Mouse (Mus musculus) liver (tissue): Measurements from ENCODE around the gene Gpr165.

Experiments used
- DNase-seq: peaks from one replicate; pipeline ENCODE4 v3.0.0-alpha.2; 2020; ENCODE audit warnings: mixed read lengths

Gene Gpr165

DNA sequence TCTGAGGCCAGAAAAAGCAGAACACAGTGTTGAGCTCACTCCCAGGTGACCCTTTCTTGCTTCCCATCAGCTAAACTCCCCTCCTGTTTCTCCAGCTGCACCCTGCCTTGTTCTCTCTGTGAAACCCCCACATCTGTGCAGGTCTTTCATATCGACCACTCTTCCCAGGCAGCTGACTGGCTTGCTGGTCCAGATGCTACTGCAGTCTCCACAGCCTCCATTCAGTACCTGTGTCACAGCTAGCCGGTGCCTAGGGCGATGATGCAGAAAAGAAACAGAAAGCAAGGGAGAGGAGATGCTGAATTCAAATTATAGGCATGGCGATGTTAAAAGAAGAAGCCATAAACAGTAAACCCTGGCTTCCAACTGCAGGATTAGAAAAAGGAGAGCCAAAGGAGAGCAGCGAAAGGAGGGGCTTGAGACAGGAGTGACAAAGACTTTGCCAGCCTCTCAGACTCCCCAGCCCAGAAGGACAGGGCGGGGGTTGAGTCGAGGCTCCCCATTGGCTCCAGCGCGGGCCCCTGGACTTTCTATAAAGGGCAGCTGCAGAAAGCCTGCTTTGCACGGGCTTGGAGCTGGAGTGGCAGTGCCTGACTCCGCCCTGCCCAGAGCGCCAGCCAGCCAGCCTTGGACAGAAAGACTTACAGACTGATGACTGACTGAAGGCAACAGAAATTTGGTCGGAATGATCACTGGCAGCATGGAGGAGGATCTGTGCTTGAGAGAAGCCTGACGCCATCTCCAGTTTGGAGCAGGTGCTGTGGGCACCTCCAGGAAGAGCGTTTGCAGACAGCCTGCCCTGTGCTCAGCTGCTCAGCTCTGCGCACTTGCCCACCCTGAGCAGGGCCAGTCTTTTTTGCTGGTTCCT lies at the start of gene Gpr165:
Gpr165 (plus strand) TSS at position 535 of the 868 bp plus-strand sequence.
- DNase-seq, result peak; percentile 14

DNA sequence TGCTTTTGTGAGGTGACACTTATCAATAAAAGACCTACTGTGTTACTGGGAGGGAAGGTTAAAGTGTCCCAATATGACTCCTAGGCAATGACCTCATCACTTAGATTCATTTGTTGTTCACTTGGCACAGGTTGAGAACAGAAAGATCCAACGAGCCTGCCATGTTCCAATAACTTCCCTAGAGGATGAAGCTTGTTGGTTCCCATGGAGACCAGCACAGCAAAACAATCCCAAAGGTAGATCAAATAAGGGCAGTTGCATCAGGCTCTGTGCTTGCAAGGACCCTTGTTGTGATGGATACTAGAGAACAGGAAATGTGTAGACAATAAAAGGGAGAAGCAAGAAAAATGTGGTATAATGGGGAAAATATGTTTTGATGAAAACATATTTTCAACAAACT lies 38.4 kb upstream of the Gpr165 start:
- no peak for DNase-seq
